Mouse (Mus musculus): Measurements from ENCODE around the gene Rps8.

- TF ChIP-seq EP300 (optimal IDR thresholded peaks at IDR 0.05) (no peak), CTCF (IDR thresholded peaks at IDR 0.05; ENCODE audit: low read depth) (no peak)
These were observed 48.1 kb downstream of the Rps8 start for GRCm38 (mm10) chr4:117107813-117108523.
